Mouse (Mus musculus) layer of hippocampus, postnatal 25 days (tissue): Measurements from ENCODE around the gene Fut2. TPM values are rescaled to one million over a fixed set of nuclear protein-coding genes. Genes with fewer than 3 reads are reported as not detected.

Experiments
- DNase-seq, 2 experiments: peaks; one replicate each; pipeline ENCODE4 v3.0.0; 2022; ENCODE audit warnings: mixed read lengths in 2 of 2, low spot score in 1 of 2; ENCODE audit errors: extremely low spot score in 1 of 2
- total RNA-seq, 2 experiments: library from RNA; stranded (reverse); gene quantifications; 2 replicates each; pipeline ENCODE4 v1.2.3; 2021

The Fut2 gene
- under 1 TPM; 0.31 to 0.32 TPM for total RNA-seq

- no peak for DNase-seq
These were observed at the start of gene Fut2 for GRCm38 (mm10) chr7:45666161-45666560. Gene Fut2 (minus strand): TSS chr7:45666394.

GRCm38 (mm10) chr7:45715090-45715708, 49.0 kb upstream of the Fut2 start, which contains the start of gene Rpl18:
Gene Rpl18 (plus strand): TSS chr7:45715457.
- DNase-seq, result peak; percentile 91 to 95

- DNase-seq, result no peak
These were observed 48.5 kb upstream of the Fut2 start for GRCm38 (mm10) chr7:45714630-45715089.

GRCm38 (mm10) chr7:45713881-45714520, 47.8 kb upstream of the Fut2 start:
- DNase-seq, result no peak

GRCm38 (mm10) chr7:45713396-45713795, 47.2 kb upstream of the Fut2 start:
- DNase-seq, result no peak

- DNase-seq, result no peak
These were observed 46.0 kb upstream of the Fut2 start for GRCm38 (mm10) chr7:45712022-45712757.

GRCm38 (mm10) chr7:45711316-45712021, 45.3 kb upstream of the Fut2 start:
- no peak for DNase-seq

GRCm38 (mm10) chr7:45710477-45711191, 44.4 kb upstream of the Fut2 start:
- DNase-seq, result no peak

- no peak for DNase-seq
These were observed 43.6 kb upstream of the Fut2 start for GRCm38 (mm10) chr7:45709677-45710355.

- no peak for DNase-seq
These were observed 42.8 kb upstream of the Fut2 start for GRCm38 (mm10) chr7:45709036-45709435.

GRCm38 (mm10) chr7:45708221-45708761, 42.1 kb upstream of the Fut2 start:
- no peak for DNase-seq

GRCm38 (mm10) chr7:45707375-45707967, 41.3 kb upstream of the Fut2 start:
- DNase-seq, result peak; percentile 91 to 96

GRCm38 (mm10) chr7:45706721-45707241, 40.6 kb upstream of the Fut2 start:
- peak; percentile 68 to 79 for DNase-seq

GRCm38 (mm10) chr7:45705873-45706281, 39.7 kb upstream of the Fut2 start:
- peak; percentile 67 to 68 for DNase-seq

GRCm38 (mm10) chr7:45705443-45705864, 39.3 kb upstream of the Fut2 start:
- DNase-seq, result no peak

GRCm38 (mm10) chr7:45704730-45705442, 38.7 kb upstream of the Fut2 start, which contains the start of gene Dbp:
Gene Dbp (plus strand): TSS chr7:45705088.
- peak; percentile 90 to 92 for DNase-seq

- peak in 1 of 2 experiments; percentile 56 for DNase-seq
These were observed 37.9 kb upstream of the Fut2 start for GRCm38 (mm10) chr7:45704046-45704559.
